Mouse (Mus musculus) spleen, adult 2 months (tissue): ENCODE results near the gene Tmem174. TPM values are rescaled to one million over a fixed set of nuclear protein-coding genes. Genes with fewer than 3 reads are reported as not detected.

Source experiments
- DNase-seq, 2 experiments: peaks; one replicate each; pipeline versions ENCODE4 v3.0.0 to v3.0.0-alpha.2; 2012 to 2021; ENCODE audit warnings: low spot score in 2 of 2, low read depth in 1 of 2
- H3K27ac ChIP-seq: fragments of 200-500 bp; 2 replicates; pipeline ENCODE4 v1.5.1; 2012; ENCODE audit warnings: low read length, inconsistent platforms; ENCODE audit not compliant: insufficient read depth
- H3K27me3 ChIP-seq: fragments of 200-500 bp; 2 replicates; pipeline ENCODE4 v1.6.1; 2012; ENCODE audit warnings: mild to moderate bottlenecking, moderate library complexity, low read length, inconsistent platforms; ENCODE audit not compliant: control insufficient read depth, insufficient read depth
- H3K36me3 ChIP-seq: fragments of 200-500 bp; 2 replicates; pipeline ENCODE4 v1.6.1; 2012; ENCODE audit warnings: mild to moderate bottlenecking, low read length, inconsistent platforms; ENCODE audit not compliant: control insufficient read depth, insufficient read depth
- H3K4me1 ChIP-seq: fragments of 200-500 bp; 2 replicates; pipeline ENCODE4 v1.6.1; 2011; ENCODE audit warnings: inconsistent platforms; ENCODE audit not compliant: control insufficient read depth, insufficient read depth, insufficient read length
- H3K4me3 ChIP-seq: fragments of 200-500 bp; 2 replicates; pipeline ENCODE4 v1.5.1; 2011; ENCODE audit warnings: mild to moderate bottlenecking, inconsistent platforms; ENCODE audit not compliant: insufficient read depth, insufficient read length; ENCODE audit errors: extremely low read depth
- CTCF ChIP-seq: fragments of 200-500 bp; IDR thresholded peaks from 2 replicates; pipeline ENCODE4 v1.5.1; 2011; ENCODE audit warnings: mild to moderate bottlenecking, inconsistent platforms; ENCODE audit not compliant: insufficient read depth, insufficient read length, insufficient replicate concordance; ENCODE audit errors: extremely low read depth
- POLR2A ChIP-seq: fragments of 200-500 bp; IDR thresholded peaks from 2 replicates; pipeline ENCODE4 v1.6.1; 2011; ENCODE audit warnings: low read depth, low read length, inconsistent platforms
- WGBS: fragments of 180-500 bp; shearing (Covaris S2); methylation state at CpG from one replicate; pipeline ENCODE4 v1.1.7; 2018; 5-methylcytosine and 5-hydroxymethylcytosine counted together
- polyA plus RNA-seq: library from polyadenylated mRNA; depleted of rRNA; stranded (reverse); fragments of >200 nt; gene quantifications from 2 replicates; pipeline ENCODE4 v1.2.3, GENCODE M21; 2012; rRNA removed

Tmem174 gene
- polyA plus RNA-seq, 1 experiment = 0.04 TPM

DNA sequence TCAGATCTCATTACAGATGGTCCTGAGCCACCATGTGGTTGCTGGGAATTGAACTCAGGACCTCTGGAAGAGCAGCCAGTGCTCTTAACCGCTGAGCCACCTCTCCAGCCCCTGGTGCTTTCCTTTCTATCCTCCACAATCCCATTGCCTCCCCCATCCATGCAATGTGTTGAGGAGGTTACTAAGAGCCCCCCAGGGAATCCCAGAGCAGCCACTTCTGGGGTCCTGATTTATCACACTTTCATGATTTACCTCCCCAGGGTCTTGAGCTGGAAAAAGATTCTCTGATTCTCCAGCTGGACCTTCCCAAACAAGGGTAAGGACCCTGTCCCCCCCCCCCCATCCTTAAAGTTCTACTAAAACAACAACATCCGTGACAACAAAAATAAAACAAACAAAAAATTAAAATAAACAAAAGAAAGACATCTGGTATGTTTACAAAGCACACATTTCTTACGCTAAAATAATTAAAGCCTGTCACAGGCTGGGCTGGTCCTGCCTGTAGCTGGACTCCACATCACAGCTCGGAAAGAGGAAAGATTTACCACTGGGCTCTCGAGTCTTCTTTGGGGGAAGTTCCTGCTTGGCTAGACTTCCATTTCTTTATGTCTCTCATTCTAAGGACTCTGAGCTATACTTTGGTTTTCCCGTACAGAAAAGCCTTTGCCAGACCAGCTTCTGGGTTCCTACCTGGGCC lies 46.4 kb downstream of the Tmem174 start:
- no peak overlapping the region for H3K27ac ChIP-seq
- H3K4me3 ChIP-seq = no peak overlapping the region
- peaks cover 2% of the 10 kb centered on the region; the same call in 1 of the 2 replicates for H3K4me1 ChIP-seq
- TF ChIP-seq POLR2A (no peak), CTCF (no peak)
- H3K36me3 ChIP-seq = no peaks in the 10 kb centered on the region
- WGBS = 66% methylated on average over 6 of the region's 6 CpGs
- peaks cover 12% of the 10 kb centered on the region; the same call in 1 of the 2 replicates for H3K27me3 ChIP-seq
- DNase-seq = no peak

DNA sequence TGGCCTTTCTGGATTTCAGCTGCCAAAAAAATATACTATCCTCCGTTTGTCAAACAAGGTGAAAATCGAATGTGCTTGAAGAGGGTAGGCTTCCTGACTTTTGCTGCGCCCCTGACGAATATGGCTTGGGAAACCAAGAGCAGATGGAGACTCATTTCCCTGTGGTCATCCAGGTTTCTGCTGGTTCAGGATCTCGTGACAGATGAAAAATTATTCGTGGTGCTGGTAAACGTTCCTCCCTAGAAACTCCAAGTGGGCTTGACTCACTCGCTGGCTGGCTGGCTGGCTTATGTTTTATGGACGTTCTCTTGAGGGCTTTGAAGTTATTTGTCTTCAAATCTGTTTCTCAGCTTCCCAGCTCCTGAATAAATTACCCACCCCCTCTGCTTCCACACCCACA lies 47.6 kb downstream of the Tmem174 start:
- H3K4me3 ChIP-seq = no peak overlapping the region
- H3K36me3 ChIP-seq = no peaks in the 10 kb centered on the region
- WGBS = 39% methylated on average over 9 of the region's 9 CpGs
- TF ChIP-seq CTCF = no peak
- H3K4me1 ChIP-seq = peaks cover 2% of the 10 kb centered on the region; the same call in 1 of the 2 replicates
- peaks cover 12% of the 10 kb centered on the region; the same call in 1 of the 2 replicates for H3K27me3 ChIP-seq
- H3K27ac ChIP-seq = no peak overlapping the region
- no peak for DNase-seq

DNA sequence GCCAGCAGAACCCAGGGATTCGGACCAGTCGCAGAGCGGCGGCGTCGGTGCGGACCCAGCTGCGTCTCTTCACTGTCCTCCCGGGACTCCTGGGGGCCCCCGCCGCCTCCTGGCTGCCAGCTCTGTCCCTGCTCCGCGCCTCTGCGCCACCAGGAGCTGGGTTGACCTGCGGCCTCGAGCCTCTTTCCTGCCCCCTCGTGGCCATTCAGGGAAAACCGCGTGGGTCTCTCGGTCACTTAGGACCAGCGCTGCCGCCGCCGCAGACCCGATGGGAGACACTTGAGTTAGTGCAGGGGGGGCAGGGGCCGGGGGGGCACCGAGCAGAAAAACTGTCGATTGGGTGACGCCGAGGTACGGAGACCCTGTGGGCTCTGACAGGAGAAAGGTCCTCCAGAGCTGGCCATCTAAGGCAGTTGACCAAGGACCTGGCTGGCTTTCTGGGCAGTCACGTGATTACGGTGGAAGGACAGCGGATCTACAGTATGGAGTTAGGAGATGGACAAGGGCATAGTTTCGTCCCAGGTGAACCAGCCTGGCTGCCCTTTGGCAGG lies 48.2 kb downstream of the Tmem174 start:
- 2% methylated on average over 35 of the region's 35 CpGs for WGBS
- peak overlapping the region; percentile 20; the same call in 1 of the 2 replicates for H3K4me3 ChIP-seq
- peaks cover 12% of the 10 kb centered on the region; the same call in 1 of the 2 replicates for H3K27me3 ChIP-seq
- DNase-seq = peak in 1 of 2 experiments; percentile 34
- no peak overlapping the region for H3K27ac ChIP-seq
- H3K4me1 ChIP-seq = peaks cover 2% of the 10 kb centered on the region; the same call in 1 of the 2 replicates
- peak; percentile 70 for TF ChIP-seq CTCF
- TF ChIP-seq POLR2A = no peak
- H3K36me3 ChIP-seq = no peaks in the 10 kb centered on the region

DNA sequence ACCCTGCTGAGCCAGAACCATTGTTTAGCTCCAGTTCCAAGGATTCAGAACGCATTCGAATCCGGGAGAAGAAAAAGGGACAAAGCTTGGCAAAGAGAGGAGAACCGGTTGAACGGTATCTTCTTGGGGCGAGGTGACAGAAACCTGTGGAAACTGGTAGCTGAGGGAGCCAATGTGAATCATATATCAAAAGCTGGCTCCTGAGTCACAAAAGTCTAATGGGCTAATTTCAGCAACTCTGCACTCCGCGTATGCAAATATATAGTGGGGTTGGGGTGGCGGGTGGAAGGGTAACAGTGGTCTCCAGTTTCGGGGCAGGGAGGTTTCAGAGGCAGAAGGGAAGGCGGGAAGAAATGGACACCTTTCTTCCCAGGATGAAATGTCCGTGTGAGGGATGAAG lies 48.7 kb downstream of the Tmem174 start:
- Histone ChIP-seq H3K27ac (no peak overlapping the region), H3K4me1 (peaks cover 2% of the 10 kb centered on the region; the same call in 1 of the 2 replicates), H3K36me3 (no peaks in the 10 kb centered on the region), H3K4me3 (peak overlapping the region; percentile 20; the same call in 1 of the 2 replicates), H3K27me3 (peaks cover 12% of the 10 kb centered on the region; the same call in 1 of the 2 replicates)
- 19% methylated on average over 12 of the region's 12 CpGs for WGBS
- no peak for DNase-seq
- TF ChIP-seq CTCF (no peak), POLR2A (no peak)

DNA sequence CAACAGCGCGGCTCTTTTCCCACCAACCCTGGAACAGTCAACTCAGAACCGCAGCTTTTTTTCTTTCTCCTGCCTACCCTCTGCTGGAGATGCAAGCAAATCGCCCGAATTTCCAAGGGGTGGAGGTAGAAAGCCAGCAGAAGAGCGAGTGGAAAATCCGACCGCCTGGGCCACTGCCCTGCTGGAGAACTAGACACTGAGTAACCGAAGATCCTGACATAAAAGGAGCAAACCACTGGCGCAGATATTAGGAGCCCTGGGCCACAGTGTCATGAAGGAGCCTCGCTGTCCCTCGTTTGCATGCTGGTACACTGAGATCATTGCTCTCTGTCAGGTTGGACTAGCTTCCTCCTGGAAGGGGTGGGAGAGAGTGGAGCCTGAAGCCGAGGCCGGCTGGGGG lies 49.6 kb downstream of the Tmem174 start:
- Histone ChIP-seq H3K4me3 (no peak overlapping the region), H3K4me1 (peaks cover 2% of the 10 kb centered on the region; the same call in 1 of the 2 replicates), H3K27ac (no peak overlapping the region), H3K36me3 (no peaks in the 10 kb centered on the region), H3K27me3 (peaks cover 12% of the 10 kb centered on the region; the same call in 1 of the 2 replicates)
- no peak for DNase-seq
- 19% methylated on average over 14 of the region's 14 CpGs for WGBS
- TF ChIP-seq CTCF (no peak), POLR2A (no peak)

DNA sequence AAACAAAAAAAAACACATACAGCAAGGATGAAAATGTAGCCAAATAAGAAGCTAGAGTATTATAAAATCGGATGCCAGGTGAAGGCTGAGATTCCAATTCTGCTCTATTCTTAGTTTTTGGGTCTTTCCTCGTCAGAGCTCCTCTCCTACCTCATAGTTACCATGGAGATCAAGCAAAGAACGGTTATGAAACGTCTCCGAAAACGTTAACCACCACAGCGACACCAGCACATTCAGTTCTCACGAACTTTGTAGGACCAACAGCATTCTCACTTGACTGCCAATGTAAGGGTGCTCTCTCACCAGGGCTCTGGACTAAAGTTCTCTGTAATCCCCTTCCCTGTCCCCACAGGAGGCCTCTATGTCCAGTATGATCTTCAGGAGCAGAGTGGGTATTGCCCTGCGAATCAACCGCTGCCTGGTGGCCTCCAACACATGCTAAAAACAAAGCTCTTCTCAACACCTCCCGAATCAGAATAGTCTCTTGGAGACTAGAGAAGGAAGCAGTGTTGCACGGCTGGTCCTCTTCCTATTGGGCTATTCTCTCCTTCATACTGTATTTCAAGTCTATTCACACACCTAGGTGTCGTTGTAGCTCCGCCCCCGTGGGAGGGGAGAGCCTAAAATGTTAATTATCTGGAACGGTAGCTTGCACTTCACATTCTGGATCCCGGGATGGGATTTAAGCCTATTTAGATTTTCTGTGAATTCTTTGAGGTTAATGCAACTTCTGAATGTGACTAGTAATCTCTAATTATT lies 50.2 kb downstream of the Tmem174 start:
- Histone ChIP-seq H3K27ac (no peak overlapping the region), H3K27me3 (peaks cover 12% of the 10 kb centered on the region; the same call in 1 of the 2 replicates), H3K36me3 (no peaks in the 10 kb centered on the region), H3K4me1 (peaks cover 2% of the 10 kb centered on the region; the same call in 1 of the 2 replicates), H3K4me3 (no peak overlapping the region)
- no peak for TF ChIP-seq POLR2A
- TF ChIP-seq CTCF = no peak
- no peak for DNase-seq
- 25% methylated on average over 17 of the region's 17 CpGs for WGBS

Other genes starting within 250 kb of the Tmem174 start
- 0.34 and 0.69 TPM in 2 replicates for gene Gm10320, start 145.4 kb downstream of the Tmem174 start, polyA plus RNA-seq
- 0.07 TPM in 1 of 2 replicates, not detected in the other for gene Tmem171, start 57.4 kb upstream of the Tmem174 start, polyA plus RNA-seq
- 5.8 and 7.8 TPM in 2 replicates for gene Fcho2, start 178.0 kb upstream of the Tmem174 start, polyA plus RNA-seq